Mouse (Mus musculus): ENCODE measurements around the gene Ier3. TPM values are rescaled to one million over a fixed set of nuclear protein-coding genes. Genes with fewer than 3 reads are reported as not detected.

Ier3 gene
- polyA plus RNA-seq, 1 experiment from 2014 or later = 5.1 TPM

- no peaks in the 10 kb centered on the region for H3K9me3 ChIP-seq (ENCODE audit: control insufficient read depth, low read length)
- H3K27me3 ChIP-seq (replicated peaks; ENCODE audit: control insufficient read depth, insufficient read depth, low read length) = no peaks in the 10 kb centered on the region
- ATAC-seq (replicated peaks; ENCODE audit: low FRiP score, low TSS enrichment, low read depth) (no peak), DNase-seq (ENCODE audit: low spot score) (no peak)
- H3K4me3 ChIP-seq (ENCODE audit: low read depth, low read length) = no peak overlapping the region
- H3K27ac ChIP-seq (ENCODE audit: low read depth) = no peak overlapping the region
- peaks cover 41% of the 10 kb centered on the region for H3K36me3 ChIP-seq (ENCODE audit: control insufficient read depth, insufficient read depth, low read length)
- 86% methylated on average over 13 of the region's 13 CpGs for WGBS
- no peak overlapping the region for H3K9ac ChIP-seq (ENCODE audit: low read length)
- H3K4me2 ChIP-seq (ENCODE audit: low read length) = no peak overlapping the region
- H3K4me1 ChIP-seq (replicated peaks; ENCODE audit: control insufficient read depth, insufficient read depth, low read length) = peaks cover 13% of the 10 kb centered on the region
Observed at GRCm38 (mm10) chr17:35825109-35825850, 3.8 kb downstream of the Ier3 start.

GRCm38 (mm10) chr17:35829737-35830136 lies 8.3 kb downstream of the Ier3 start:
- H3K9me3 ChIP-seq (ENCODE audit: control insufficient read depth, low read length) = no peaks in the 10 kb centered on the region
- peaks cover 16% of the 10 kb centered on the region for H3K4me1 ChIP-seq (replicated peaks; ENCODE audit: control insufficient read depth, insufficient read depth, low read length)
- DNase-seq (ENCODE audit: low spot score) (peak; percentile 89), ATAC-seq (replicated peaks; ENCODE audit: low FRiP score, low TSS enrichment, low read depth) (peak; percentile 73)
- peak overlapping the region; percentile 23; the same call in 1 of the 2 replicates for H3K4me2 ChIP-seq (ENCODE audit: low read length)
- H3K9ac ChIP-seq (ENCODE audit: low read length) = no peak overlapping the region
- no peak overlapping the region for H3K4me3 ChIP-seq (ENCODE audit: low read depth, low read length)
- H3K27ac ChIP-seq (ENCODE audit: low read depth) = peak overlapping the region; percentile 5; the same call in 1 of the 2 replicates
- no peaks in the 10 kb centered on the region for H3K27me3 ChIP-seq (replicated peaks; ENCODE audit: control insufficient read depth, insufficient read depth, low read length)
- WGBS = under 1% methylated on average over 21 of the region's 21 CpGs
- peaks cover 66% of the 10 kb centered on the region for H3K36me3 ChIP-seq (ENCODE audit: control insufficient read depth, insufficient read depth, low read length)

- ATAC-seq (replicated peaks; ENCODE audit: low FRiP score, low TSS enrichment, low read depth) (no peak), DNase-seq (ENCODE audit: low spot score) (no peak)
- no peaks in the 10 kb centered on the region for H3K27me3 ChIP-seq (replicated peaks; ENCODE audit: control insufficient read depth, insufficient read depth, low read length)
- H3K4me1 ChIP-seq (replicated peaks; ENCODE audit: control insufficient read depth, insufficient read depth, low read length) = peaks cover 29% of the 10 kb centered on the region
- peaks cover 60% of the 10 kb centered on the region for H3K36me3 ChIP-seq (ENCODE audit: control insufficient read depth, insufficient read depth, low read length)
- no peaks in the 10 kb centered on the region for H3K9me3 ChIP-seq (ENCODE audit: control insufficient read depth, low read length)
- H3K4me2 ChIP-seq (ENCODE audit: low read length) = no peak overlapping the region
- H3K9ac ChIP-seq (ENCODE audit: low read length) = no peak overlapping the region
- WGBS = 61% methylated on average over 8 of the region's 8 CpGs
- H3K27ac ChIP-seq (ENCODE audit: low read depth) = no peak overlapping the region
- no peak overlapping the region for H3K4me3 ChIP-seq (ENCODE audit: low read depth, low read length)
Observed at GRCm38 (mm10) chr17:35832400-35833238, 11.1 kb downstream of the Ier3 start.

- H3K36me3 ChIP-seq (ENCODE audit: control insufficient read depth, insufficient read depth, low read length) = peaks cover 54% of the 10 kb centered on the region
- H3K27me3 ChIP-seq (replicated peaks; ENCODE audit: control insufficient read depth, insufficient read depth, low read length) = no peaks in the 10 kb centered on the region
- H3K9me3 ChIP-seq (ENCODE audit: control insufficient read depth, low read length) = no peaks in the 10 kb centered on the region
- DNase-seq (ENCODE audit: low spot score) (no peak), ATAC-seq (replicated peaks; ENCODE audit: low FRiP score, low TSS enrichment, low read depth) (no peak)
- no peak overlapping the region for H3K4me3 ChIP-seq (ENCODE audit: low read depth, low read length)
- peaks cover 29% of the 10 kb centered on the region for H3K4me1 ChIP-seq (replicated peaks; ENCODE audit: control insufficient read depth, insufficient read depth, low read length)
- no peak overlapping the region for H3K9ac ChIP-seq (ENCODE audit: low read length)
- H3K4me2 ChIP-seq (ENCODE audit: low read length) = no peak overlapping the region
- 29% methylated on average over 5 of the region's 5 CpGs for WGBS
- H3K27ac ChIP-seq (ENCODE audit: low read depth) = no peak overlapping the region
Observed at GRCm38 (mm10) chr17:35833239-35833751, 11.8 kb downstream of the Ier3 start.

DNA sequence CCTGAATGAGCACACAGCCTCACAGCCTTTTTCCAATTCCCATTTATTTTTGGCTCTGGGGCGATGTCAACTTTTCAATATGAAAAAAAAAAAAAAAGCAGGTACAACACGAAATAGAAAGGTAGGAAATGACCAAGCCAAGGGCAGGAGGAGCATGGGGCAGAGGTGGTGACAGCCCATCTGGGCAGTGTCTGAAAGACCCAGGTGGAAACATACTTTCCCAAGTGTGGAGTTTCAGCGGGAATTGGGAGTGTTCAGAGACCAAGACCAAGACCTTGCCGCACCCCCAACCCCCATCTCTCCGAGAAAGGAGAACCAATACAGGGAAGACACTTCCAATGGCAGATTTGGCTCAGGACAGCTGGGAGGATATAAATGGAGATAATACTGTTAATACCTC lies 12.4 kb downstream of the Ier3 start:
- no peak for ATAC-seq (replicated peaks; ENCODE audit: low FRiP score, low TSS enrichment, low read depth)
- Histone ChIP-seq H3K4me1 (replicated peaks; ENCODE audit: control insufficient read depth, insufficient read depth, low read length) (peaks cover 29% of the 10 kb centered on the region), H3K9me3 (ENCODE audit: control insufficient read depth, low read length) (no peaks in the 10 kb centered on the region), H3K9ac (ENCODE audit: low read length) (0 out of 2 replicates have a peak overlapping the region, but pooled peaks have one; percentile 8), H3K27ac (ENCODE audit: low read depth) (no peak overlapping the region), H3K4me2 (ENCODE audit: low read length) (no peak overlapping the region), H3K27me3 (replicated peaks; ENCODE audit: control insufficient read depth, insufficient read depth, low read length) (no peaks in the 10 kb centered on the region), H3K4me3 (ENCODE audit: low read depth, low read length) (no peak overlapping the region), H3K36me3 (ENCODE audit: control insufficient read depth, insufficient read depth, low read length) (peaks cover 49% of the 10 kb centered on the region)
- no peak for DNase-seq (ENCODE audit: low spot score)
- WGBS = 55% methylated on average over 5 of the region's 5 CpGs

GRCm38 (mm10) chr17:35834696-35835422 lies 13.4 kb downstream of the Ier3 start:
- Histone ChIP-seq H3K9ac (ENCODE audit: low read length) (peak overlapping the region; percentile 92), H3K4me2 (ENCODE audit: low read length) (peak overlapping the region; percentile 90), H3K36me3 (ENCODE audit: control insufficient read depth, insufficient read depth, low read length) (peaks cover 45% of the 10 kb centered on the region), H3K27me3 (replicated peaks; ENCODE audit: control insufficient read depth, insufficient read depth, low read length) (no peaks in the 10 kb centered on the region), H3K9me3 (ENCODE audit: control insufficient read depth, low read length) (no peaks in the 10 kb centered on the region), H3K4me3 (ENCODE audit: low read depth, low read length) (peak overlapping the region; percentile 69), H3K27ac (ENCODE audit: low read depth) (no peak overlapping the region), H3K4me1 (replicated peaks; ENCODE audit: control insufficient read depth, insufficient read depth, low read length) (peaks cover 37% of the 10 kb centered on the region)
- no peak for DNase-seq (ENCODE audit: low spot score)
- WGBS = 73% methylated on average over 26 of the region's 26 CpGs
- ATAC-seq (replicated peaks; ENCODE audit: low FRiP score, low TSS enrichment, low read depth) = no peak

GRCm38 (mm10) chr17:35835424-35836140 lies 14.1 kb downstream of the Ier3 start:
- 72% methylated on average over 26 of the region's 26 CpGs for WGBS
- DNase-seq (ENCODE audit: low spot score) (no peak), ATAC-seq (replicated peaks; ENCODE audit: low FRiP score, low TSS enrichment, low read depth) (no peak)
- peak overlapping the region; percentile 69 for H3K4me3 ChIP-seq (ENCODE audit: low read depth, low read length)
- H3K36me3 ChIP-seq (ENCODE audit: control insufficient read depth, insufficient read depth, low read length) = peaks cover 45% of the 10 kb centered on the region
- no peak overlapping the region; the same call in 1 of the 2 replicates for H3K27ac ChIP-seq (ENCODE audit: low read depth)
- peak overlapping the region; percentile 90 for H3K4me2 ChIP-seq (ENCODE audit: low read length)
- no peaks in the 10 kb centered on the region for H3K27me3 ChIP-seq (replicated peaks; ENCODE audit: control insufficient read depth, insufficient read depth, low read length)
- peaks cover 33% of the 10 kb centered on the region for H3K4me1 ChIP-seq (replicated peaks; ENCODE audit: control insufficient read depth, insufficient read depth, low read length)
- H3K9me3 ChIP-seq (ENCODE audit: control insufficient read depth, low read length) = no peaks in the 10 kb centered on the region
- peak overlapping the region; percentile 92 for H3K9ac ChIP-seq (ENCODE audit: low read length)
